Mouse (Mus musculus): ENCODE results near the gene Gm14296. TPM values are rescaled to one million over a fixed set of nuclear protein-coding genes. Genes with fewer than 3 reads are reported as not detected.

The Gm14296 gene
- polyA plus RNA-seq (2015; fragmentation: Nextera tagmentation; extraction: Ambion mirVana) = 8.2 and 8.8 TPM in 2 replicates

DNA sequence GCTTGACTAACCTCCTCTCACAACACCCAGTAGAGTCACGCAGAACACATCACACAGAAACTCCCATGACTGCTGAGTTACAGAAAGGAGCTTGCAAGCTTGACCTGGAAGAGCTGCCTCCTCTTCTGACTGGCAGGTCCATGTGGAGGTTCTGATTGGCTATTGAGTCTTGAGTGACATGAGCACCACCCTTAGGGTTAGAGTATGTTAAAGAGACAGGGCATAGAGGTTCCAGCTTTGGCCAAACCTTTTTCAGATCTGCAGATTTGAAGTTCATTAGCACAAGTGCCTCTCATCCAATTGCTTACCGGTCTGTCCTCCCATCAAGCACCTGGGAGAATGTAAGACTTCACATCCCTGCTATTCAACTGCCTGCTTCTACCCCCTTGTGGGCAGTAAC lies at the start of gene Gm14296:
TSS of gene Gm14296 (minus strand) at position 101 of the 400 bp plus-strand sequence.

Other genes starting within 250 kb of the Gm14296 start
- gene Gm14305, start 219.5 kb downstream of the Gm14296 start, polyA plus RNA-seq (2015; fragmentation: Nextera tagmentation; extraction: Ambion mirVana) = 27.1 and 29.7 TPM in 2 replicates
- 24.2 and 31.0 TPM in 2 replicates for gene Gm14295, start 129.2 kb downstream of the Gm14296 start, polyA plus RNA-seq (2015; fragmentation: Nextera tagmentation; extraction: Ambion mirVana)
- gene Gm14408, start 96.7 kb downstream of the Gm14296 start, polyA plus RNA-seq (2015; fragmentation: Nextera tagmentation; extraction: Ambion mirVana) = not detected in 2 replicates
- gene Gm14419, start 73.1 kb upstream of the Gm14296 start, polyA plus RNA-seq (2015; fragmentation: Nextera tagmentation; extraction: Ambion mirVana) = 12.0 and 12.4 TPM in 2 replicates
- gene Gm14401, start 146.5 kb upstream of the Gm14296 start, polyA plus RNA-seq (2015; fragmentation: Nextera tagmentation; extraction: Ambion mirVana) = 0.16 and 0.29 TPM in 2 replicates